Mouse (Mus musculus) small intestine, adult 2 months (tissue): Measurements from ENCODE around the gene 9930111J21Rik2.

ENCODE experiments used
- CTCF ChIP-seq: fragments of 200-500 bp; IDR thresholded peaks from 2 replicates; pipeline ENCODE4 v1.5.1; 2012; ENCODE audit warnings: low read depth, mild to moderate bottlenecking, control low read depth, inconsistent platforms, low read length, moderate library complexity, mixed read lengths; ENCODE audit not compliant: insufficient replicate concordance, insufficient read length; ENCODE audit errors: extremely low read depth
- POLR2A ChIP-seq: fragments of 200-500 bp; IDR thresholded peaks from 2 replicates; pipeline ENCODE4 v1.6.1; 2012; ENCODE audit warnings: low read depth, mild to moderate bottlenecking, control low read depth, inconsistent platforms, low read length, moderate library complexity

DNA sequence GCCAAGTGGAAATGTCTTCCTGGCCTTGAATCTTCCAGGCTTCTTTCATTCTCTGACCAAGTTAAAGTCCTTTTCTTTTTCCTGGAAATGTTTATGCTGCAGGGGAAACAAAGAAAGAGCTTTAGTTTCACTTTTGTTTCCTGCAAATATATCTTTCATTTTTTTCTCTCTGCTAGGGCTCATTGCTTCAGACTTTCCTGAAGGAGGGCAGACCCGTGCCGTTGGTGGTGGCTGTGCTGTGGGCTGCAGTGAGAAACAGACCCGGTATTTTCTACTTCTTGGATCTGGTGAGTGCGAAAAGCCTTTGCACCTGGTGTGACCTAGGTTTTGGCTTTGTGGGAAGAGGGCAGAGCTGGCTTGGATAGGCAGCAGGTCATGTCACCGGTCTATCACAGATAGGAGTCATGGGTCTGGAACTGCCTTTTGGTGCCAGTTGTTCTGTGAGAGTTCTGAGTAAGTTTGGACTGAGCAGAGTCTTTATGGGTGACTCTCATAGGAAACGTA, 35.9 kb upstream of the 9930111J21Rik2 start:
- TF ChIP-seq CTCF (no peak), POLR2A (no peak; the same call in 1 of the 2 replicates)
